Mouse (Mus musculus) monocyte, adult 2 months (primary cell): ENCODE data around the gene Zdhhc4.

Source experiments
- DNase-seq, 2 experiments: peaks; one replicate each; pipeline ENCODE4 v3.0.0; 2022; ENCODE audit warnings: low spot score in 2 of 2, low read depth in 1 of 2

Gene Zdhhc4

GRCm38 (mm10) chr5:143328690-143329495, at the start of gene Zdhhc4:
Gene Zdhhc4, minus strand, starts transcription at chr5:143329256.
- DNase-seq: peak; percentile 66 to 77

DNA sequence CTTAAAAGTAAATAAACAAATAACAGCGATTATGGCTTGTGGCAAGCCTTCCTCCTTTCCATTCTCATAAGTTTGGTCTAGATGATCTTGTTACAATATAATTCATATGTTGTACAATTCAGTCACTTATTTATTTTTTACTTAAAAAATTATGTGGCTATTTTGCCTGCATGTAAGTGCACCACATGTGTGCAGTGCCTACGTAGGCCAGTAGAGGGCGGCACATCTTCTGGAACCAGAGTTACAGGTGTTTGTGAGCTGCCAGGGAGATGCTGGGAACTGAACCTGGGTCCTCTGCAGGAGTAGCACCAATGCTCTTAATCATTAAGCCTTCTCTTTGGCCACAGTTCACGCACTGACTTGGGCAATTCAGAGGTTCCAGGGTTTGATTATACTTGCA, 47.1 kb upstream of the Zdhhc4 start:
- no peak for DNase-seq

GRCm38 (mm10) chr5:143375242-143375641, 46.2 kb upstream of the Zdhhc4 start:
- peak in 1 of 2 experiments; percentile 29 for DNase-seq

- no peak for DNase-seq
Observed at GRCm38 (mm10) chr5:143372818-143373217, 43.8 kb upstream of the Zdhhc4 start.

DNA sequence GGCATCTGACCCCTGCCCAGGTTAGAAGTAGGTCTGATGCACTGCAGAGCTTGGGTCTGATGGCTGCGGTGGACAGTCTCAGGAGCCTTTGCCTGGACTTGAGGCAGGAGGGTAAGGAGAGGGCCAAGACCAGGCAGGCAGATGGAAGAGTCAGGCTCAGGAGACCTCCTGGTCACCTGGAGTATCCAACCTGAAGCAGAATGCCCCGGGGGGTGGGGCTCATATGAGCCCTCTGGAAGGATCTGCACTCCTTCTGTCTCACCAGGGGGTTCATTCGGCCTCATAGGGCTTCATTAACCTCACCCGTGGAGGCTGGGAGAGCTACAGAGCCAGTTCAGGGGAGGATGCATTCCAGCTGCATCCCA, 42.1 kb upstream of the Zdhhc4 start:
- DNase-seq: no peak

DNA sequence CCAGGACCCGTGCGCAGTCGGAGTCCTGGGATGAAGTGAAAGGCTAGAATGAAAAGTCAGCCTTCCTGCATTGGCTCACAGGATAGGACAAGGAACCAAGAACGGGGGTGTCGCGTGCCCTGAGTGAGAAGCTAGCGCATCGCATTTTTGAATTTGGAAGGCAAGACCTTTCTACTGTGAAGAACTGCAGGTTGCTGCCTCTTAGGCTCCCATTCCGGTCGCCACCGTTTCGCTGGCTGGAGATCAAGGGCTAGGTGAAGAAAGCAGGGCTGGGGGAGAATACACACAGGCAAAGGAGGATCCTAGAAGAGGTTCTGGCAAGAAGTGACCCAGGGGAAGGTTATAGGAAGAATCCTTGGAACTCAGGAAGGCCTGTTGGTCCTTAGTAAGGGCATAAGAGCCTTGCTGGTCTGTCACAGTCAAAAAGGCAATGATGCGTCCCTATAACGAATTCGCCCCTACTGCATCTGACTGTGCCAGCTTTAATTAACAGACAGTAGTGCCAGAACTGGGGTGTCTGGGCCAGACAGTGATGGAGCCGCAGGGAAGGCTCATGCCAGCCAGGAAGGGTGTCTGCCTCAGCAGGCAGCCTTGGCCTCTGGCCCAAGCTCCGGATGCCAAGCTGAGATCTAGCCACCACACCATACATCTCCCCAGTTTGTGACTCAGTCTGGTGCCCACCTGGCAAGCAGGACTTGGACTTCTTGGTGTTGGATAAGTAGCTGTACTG, 41.5 kb upstream of the Zdhhc4 start:
- DNase-seq: no peak

GRCm38 (mm10) chr5:143369611-143370255, 40.7 kb upstream of the Zdhhc4 start:
- DNase-seq: no peak

GRCm38 (mm10) chr5:143367931-143368330, 38.9 kb upstream of the Zdhhc4 start:
- DNase-seq: no peak

DNA sequence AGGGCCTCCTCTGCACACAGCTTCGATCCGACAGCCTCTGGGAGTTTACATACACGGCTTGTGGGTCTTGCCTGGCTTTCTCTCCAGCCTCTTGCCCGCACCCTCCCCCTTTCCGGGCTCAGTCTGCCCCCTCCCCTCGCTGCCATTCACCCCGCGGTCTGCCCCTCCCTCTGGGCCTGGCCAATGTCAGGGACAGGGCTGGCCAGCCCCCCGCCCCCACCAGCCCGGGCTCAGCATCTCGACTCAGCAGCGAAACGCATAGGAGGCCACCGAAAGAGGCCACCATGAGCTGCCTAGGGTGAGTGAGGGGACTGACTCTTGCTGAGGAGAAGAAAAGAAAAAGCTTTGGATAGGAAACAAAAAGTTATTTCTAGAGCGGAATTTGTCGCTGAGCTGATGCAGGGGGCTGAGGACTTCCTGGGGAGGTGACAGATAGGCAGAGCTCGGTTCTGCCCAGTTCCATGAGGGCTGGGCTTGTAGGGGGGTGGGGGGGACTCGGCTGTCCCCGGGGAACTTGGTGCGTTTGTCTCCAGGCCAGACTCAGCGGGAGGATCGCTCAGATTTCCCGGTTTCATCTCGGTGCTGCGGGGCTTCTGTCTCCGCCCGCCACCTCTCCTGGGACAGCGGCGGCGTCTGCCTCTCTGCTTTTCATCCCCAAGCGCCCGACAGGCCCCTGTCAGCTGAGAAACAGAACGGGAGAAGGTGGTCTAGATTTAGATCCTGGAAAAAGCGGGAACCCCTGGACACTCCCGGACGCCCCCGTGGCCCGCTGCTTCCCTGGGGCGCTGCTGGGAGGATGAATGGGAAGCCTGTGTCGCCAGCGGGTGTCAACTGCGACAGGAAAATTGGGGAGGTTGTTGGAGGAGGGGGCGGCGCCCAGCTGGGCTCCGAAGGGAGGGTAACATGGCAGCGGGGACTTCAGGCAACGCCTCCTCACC, 34.9 kb upstream of the Zdhhc4 start:
- no peak for DNase-seq

DNA sequence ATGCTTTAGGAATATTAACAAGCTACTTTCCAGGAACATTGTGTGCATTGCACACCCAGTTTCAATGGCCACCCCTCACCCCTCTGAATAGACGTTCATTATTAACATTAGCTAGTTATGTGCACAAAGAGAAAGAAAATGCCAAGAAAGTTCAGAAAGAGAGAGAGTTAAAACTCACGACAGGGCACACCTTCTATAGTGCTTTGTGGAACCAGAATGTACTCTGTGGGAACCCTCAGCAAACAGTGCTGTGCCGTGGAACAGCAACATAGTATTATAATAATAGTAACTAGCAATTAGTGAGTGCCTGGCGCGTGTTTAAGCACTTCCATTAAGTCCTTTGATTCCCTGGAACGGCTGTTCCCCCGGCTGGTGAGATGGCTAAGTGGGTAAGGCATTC, 32.4 kb upstream of the Zdhhc4 start:
- DNase-seq: no peak

DNA sequence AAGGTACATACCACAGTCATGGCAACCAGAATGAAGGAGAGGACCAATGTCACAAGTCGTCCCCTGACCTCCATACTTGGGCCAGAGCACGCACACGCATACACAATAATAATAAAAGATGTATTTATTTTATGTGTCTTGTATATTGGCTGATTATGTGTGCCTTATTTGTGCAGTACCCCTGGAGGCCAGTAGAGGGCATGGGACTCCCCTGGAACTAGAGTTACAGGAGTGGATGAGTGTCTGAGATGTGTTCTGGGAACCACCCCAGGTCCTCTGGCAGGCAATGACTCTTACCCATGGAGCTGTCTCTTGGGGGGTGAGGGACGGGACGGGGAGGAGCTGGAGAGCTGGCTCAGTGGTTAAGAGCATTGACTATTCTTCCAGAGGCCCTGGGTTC, 30.9 kb upstream of the Zdhhc4 start:
- DNase-seq: no peak

DNA sequence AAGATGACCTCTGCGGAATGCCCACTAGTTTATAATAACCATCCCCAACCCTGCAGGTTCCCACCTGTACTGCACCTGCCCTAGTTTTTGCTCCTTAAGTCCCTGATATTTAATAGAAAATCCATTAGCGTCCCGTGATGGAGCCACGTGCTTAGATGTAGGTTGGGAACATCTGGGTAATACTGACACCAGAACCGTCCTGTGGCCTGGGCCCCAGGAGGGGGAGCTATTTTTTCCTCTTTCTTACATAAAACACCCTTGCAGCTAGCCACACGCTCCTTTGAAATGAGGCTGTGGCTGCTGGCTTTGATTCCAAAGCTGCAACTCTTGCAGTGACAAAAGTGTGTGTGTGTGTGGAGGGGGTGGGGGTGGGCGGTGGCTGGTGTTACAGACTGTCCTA, 30.2 kb upstream of the Zdhhc4 start:
- DNase-seq: no peak

- DNase-seq: no peak
Observed at GRCm38 (mm10) chr5:143357564-143357963, 28.5 kb upstream of the Zdhhc4 start.

GRCm38 (mm10) chr5:143356686-143357388, 27.8 kb upstream of the Zdhhc4 start, which contains the start of gene Grid2ip:
Gene Grid2ip, plus strand, starts transcription at chr5:143357338.
- DNase-seq: no peak

DNA sequence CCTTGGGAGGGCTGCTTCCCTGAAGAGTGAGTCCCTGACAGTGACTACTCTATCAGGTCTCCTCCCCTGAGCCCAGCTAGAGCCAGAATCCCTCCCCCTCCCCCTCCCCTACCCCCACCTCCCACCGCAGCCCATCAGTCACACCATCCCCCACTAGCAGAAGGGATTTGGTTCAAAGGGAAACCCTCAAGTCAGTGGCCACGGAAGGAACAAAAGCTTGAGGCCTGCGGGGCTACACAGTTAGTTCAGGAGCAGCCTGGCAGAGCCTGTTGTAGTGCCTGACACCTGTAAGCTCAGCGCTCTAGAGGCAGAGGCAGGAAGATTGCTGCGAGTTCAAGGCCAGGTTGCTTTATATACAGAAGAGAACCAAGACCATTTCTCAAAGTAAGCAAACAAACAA, 27.0 kb upstream of the Zdhhc4 start:
- DNase-seq: no peak

DNA sequence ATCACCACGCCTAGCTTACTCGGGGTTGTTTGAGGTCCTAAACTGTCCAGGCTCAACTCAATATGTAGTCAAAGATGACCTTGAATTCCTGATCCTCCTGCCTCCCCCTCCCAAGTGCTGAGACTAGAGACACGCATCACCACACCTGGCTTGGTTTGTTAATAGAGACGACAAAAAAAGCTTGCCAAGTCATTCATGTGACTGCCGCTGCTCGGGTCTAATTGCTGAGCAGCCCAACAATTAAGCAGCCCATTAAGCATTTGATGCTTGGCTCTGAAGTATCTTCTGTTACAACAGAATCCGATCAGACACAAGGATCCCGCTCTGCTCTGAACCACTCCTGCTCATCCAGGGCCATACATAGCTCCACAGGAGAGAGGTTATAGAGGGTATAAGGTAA, 17.3 kb upstream of the Zdhhc4 start:
- DNase-seq: no peak

DNA sequence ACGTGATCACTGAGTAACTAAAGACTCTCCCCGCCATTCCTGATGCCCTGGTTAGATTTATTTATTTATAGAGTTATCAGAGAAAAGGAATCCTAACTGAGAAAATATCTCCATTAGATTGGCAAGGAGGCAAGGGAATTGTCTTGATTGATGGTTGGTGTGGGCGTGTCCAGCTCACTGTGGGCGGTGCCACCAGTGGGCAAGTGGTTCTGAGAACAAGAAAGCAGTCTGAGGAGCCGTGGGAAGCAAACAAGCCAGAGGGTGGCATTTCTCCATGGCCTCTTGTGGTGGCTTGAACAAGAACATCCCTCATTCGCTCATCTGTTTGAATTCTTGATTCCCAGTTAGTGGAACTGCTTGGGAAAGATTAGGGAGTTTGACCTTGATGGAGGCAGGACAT, 10.5 kb upstream of the Zdhhc4 start:
- no peak for DNase-seq

- no peak for DNase-seq
Observed at GRCm38 (mm10) chr5:143336559-143336958, 7.5 kb upstream of the Zdhhc4 start.

DNA sequence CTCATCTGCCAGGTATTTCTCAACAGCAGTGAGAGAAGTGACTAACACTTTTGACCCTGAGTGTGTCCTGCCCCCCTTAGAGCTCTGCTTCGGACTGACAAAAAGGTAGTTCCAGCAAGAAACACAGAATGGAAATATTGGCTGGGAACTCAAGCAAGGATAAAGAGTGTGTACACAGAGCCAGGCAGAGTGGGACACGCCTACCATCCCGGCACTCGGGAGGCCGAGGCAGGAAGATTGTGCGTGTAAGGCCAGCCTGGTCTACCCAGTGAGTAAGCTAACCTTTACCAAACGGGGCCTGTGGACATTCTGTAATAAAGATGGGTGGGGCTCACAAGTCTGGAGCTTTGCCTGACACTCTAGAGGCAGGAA, 6.0 kb upstream of the Zdhhc4 start:
- DNase-seq: no peak

GRCm38 (mm10) chr5:143334418-143335088, 5.5 kb upstream of the Zdhhc4 start:
- DNase-seq: no peak
